Mouse (Mus musculus): Measurements from ENCODE around the gene Rpl6.

Gene Rpl6

GRCm38 (mm10) chr5:121204132-121205089, at the start of gene Rpl6:
Gene Rpl6, plus strand, starts transcription at chr5:121204481.
- DNase-seq (ENCODE audit: low spot score): peak; percentile 92

DNA sequence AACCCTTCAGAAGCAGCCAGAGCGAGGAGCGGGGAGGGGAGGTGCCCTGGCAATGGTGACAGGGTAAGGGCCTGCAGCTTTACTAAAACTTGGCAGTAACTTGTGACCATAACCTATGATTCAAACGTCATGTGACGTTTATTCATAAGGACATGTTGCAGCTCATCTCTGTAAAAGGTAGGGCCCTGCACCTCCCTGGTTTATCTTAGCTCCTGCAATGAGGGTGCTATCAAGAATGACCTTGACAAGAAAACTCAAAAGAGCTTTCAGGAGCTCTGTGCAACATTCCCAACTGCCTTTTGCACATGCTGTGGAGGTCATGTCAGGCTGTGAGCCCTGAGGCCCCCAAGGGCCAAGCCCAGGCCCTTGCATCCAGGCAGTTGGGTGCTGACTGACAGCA, 48.2 kb upstream of the Rpl6 start:
- DNase-seq (ENCODE audit: low spot score): no peak

GRCm38 (mm10) chr5:121157017-121157416, 47.3 kb upstream of the Rpl6 start:
- no peak for DNase-seq (ENCODE audit: low spot score)

DNA sequence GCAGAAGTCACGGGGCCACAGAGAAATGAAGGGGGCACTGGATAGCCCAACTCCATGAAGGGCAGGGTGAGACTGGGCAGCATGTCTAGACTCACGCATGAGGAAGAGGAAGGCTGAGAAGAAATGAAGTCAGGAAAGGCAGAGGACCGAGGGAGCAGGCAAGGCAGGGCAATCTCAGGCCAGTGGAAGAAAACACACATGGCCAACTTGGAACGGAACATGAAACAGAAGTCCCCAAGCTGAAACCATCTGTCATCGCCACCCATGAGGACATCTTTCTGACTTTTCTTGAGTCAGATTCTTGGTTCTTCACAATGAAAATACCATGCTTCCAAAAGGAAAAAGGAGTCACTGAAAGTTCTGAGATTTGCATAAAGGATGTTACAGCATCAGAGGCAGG, 46.8 kb upstream of the Rpl6 start:
- no peak for DNase-seq (ENCODE audit: low spot score)

GRCm38 (mm10) chr5:121158966-121159365, 45.3 kb upstream of the Rpl6 start:
- DNase-seq (ENCODE audit: low spot score): no peak

- no peak for DNase-seq (ENCODE audit: low spot score)
Observed at GRCm38 (mm10) chr5:121162285-121162684, 42.0 kb upstream of the Rpl6 start.

DNA sequence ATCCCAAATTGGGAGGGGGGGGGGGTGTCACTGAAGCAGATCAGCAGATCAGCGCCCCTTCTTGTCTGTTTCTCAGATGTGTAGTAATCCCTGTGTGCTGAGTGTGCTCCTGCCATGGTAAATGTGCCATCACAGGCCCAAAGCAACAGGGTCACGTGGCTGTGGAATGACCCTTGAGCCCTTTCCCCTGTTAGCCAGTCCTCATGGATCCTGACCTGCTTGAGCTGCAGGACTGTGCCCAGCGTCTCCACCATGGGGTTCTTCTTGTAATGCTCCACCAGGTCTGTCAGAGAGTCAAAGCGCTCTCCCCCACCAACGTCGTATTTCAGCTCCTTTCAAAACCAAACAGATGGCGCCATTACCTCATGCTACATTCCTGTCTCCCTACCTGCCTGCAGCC, 41.4 kb upstream of the Rpl6 start:
- no peak for DNase-seq (ENCODE audit: low spot score)

DNA sequence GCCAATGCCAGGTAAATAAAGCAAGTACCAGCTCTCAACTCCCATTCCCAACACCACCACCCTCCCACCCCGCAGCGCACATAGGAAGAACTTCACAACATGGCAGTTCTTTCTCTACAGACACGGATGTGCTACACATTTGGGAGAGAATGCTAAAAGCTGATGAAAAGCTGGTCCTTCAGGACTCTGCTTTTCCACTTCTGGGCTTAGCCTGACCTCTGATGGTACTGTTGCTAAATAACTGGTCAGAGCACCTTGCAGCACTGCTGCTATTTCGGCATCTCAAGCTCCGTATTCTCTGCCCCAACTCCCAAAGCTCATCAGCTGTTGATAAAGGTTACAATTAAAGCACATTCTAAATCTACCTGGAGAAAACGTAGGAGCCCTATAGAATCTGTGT, 37.4 kb upstream of the Rpl6 start:
- DNase-seq (ENCODE audit: low spot score): no peak

- no peak for DNase-seq (ENCODE audit: low spot score)
Observed at GRCm38 (mm10) chr5:121169588-121169987, 34.7 kb upstream of the Rpl6 start.

DNA sequence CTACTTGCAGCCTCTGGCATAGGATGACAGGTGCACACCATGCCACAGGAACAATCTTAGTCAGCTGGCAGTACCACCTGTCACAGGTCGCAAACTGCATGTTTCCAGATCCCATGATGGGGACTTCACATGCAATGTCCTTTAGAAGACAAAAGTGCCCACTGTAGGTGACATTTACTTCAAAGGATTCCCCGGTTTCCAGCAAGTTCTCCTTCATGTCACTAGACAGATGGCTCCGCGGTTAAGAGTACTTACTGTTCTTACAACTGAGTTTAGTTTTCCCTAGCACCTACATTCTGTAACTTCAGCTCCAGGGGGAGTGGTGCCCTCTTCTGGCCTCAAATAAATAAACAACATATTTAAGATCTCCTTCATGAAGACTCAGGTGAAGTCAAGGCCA, 31.4 kb upstream of the Rpl6 start:
- DNase-seq (ENCODE audit: low spot score): no peak

- no peak for DNase-seq (ENCODE audit: low spot score)
Observed at GRCm38 (mm10) chr5:121179077-121179857, 25.0 kb upstream of the Rpl6 start.

GRCm38 (mm10) chr5:121183269-121183668, 21.0 kb upstream of the Rpl6 start:
- no peak for DNase-seq (ENCODE audit: low spot score)

DNA sequence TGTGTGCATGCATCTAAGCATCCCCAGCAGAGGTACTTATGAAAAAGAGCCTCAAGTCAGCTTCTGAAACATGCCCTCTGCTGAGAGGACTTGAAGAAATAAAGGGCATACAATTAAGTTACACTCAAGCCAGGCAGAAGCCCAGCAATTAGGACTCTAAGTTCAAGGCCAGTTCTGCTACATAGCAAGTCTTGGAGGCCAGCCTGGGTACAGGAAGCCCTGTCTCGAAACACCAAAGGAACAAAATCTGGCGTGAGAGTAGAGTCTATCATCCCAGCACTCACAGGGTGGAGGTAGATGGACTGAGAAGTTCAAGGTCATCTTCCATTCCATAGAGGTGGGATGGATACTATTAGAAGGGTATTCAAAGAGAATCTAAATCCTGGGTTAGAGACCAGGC, 19.9 kb upstream of the Rpl6 start:
- DNase-seq (ENCODE audit: low spot score): no peak

DNA sequence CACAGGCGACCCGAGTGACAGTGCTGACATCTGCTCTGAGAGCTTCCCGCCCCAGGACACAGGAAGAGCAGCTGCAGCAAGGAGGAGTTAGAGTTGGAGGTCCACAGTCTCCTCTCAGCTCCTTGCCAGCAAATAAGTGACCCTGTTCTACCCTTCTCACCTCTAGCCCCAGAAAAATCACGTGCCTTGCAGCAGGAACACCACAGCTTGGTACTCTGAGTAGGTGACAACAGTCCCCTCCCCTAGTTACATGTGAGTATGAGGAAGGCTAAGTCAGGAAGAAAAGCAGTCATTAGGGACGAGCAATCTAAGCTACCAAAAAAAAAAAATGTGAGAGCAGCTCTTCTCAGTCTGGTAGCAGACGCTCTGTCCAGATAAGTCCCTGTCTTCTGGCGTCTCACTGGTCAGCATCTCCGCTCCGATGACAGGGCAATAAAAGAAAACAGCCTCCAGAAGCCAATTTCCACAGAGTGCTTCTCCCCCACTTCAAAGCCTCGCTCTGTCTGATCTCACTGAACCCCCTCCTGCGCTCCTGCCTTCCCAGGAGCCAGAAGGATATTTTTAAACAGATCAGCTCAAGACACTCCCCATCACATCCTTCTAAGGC, 19.2 kb upstream of the Rpl6 start:
- peak; percentile 40 for DNase-seq (ENCODE audit: low spot score)

GRCm38 (mm10) chr5:121187580-121188001, 16.7 kb upstream of the Rpl6 start:
- no peak for DNase-seq (ENCODE audit: low spot score)

- DNase-seq (ENCODE audit: low spot score): no peak
Observed at GRCm38 (mm10) chr5:121188265-121188664, 16.0 kb upstream of the Rpl6 start.

GRCm38 (mm10) chr5:121189182-121189581, 15.1 kb upstream of the Rpl6 start:
- DNase-seq (ENCODE audit: low spot score): no peak

GRCm38 (mm10) chr5:121190210-121190835, 14.0 kb upstream of the Rpl6 start:
- DNase-seq (ENCODE audit: low spot score): no peak

GRCm38 (mm10) chr5:121190836-121191583, 13.3 kb upstream of the Rpl6 start, which contains the start of gene Ptpn11:
Gene Ptpn11, minus strand, starts transcription at chr5:121191397.
- DNase-seq (ENCODE audit: low spot score): peak; percentile 87

DNA sequence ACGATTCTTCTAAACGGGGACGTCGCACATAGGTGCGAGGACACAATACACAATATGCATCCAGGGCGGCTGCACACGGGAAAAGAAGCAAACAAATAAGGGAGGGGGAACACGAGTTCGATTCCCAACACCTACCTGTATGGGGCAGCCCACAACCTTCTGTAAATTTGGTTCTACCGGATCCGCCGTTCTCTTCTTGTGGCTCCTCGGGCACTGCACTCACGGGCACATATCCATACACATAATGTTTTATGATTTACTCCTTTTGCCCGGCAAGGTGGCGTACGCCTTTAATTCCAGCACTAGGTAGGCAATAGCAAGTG, 12.7 kb upstream of the Rpl6 start:
- no peak for DNase-seq (ENCODE audit: low spot score)

DNA sequence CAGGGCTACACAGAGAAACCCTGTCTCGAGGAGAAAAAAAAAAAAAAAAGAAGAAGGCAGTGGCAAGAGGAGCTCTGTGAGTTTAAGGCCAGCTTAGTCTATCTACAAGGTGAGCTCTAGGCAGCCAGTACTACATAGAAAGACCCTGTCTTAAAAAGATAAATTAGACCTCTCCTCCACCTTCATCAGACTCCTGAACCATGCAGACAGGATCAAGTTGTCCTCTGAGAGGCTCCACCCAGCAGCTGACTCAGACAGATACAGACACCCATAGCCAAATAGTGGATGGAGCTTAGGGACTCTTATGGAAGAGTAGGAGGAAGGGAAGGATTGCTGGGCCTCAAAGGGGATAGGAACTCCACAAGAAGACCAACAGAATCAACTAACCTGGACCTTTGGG, 10.1 kb upstream of the Rpl6 start:
- DNase-seq (ENCODE audit: low spot score): no peak

- DNase-seq (ENCODE audit: low spot score): no peak
Observed at GRCm38 (mm10) chr5:121196764-121197163, 7.5 kb upstream of the Rpl6 start.

Measured in embryo, embryonic 10 days (tissue).